Mouse (Mus musculus) layer of hippocampus, adult 6 months (tissue): ENCODE measurements around the gene Rnf212b. TPM values are rescaled to one million over a fixed set of nuclear protein-coding genes. Genes with fewer than 3 reads are reported as not detected.

Source experiments
- long read RNA-seq, 2 experiments: library from polyadenylated mRNA; unstranded; transcript quantifications; one replicate each; pipeline ENCODE4 v2.0.0; 2019 to 2020
- polyA plus RNA-seq: library from polyadenylated mRNA; unstranded; fragments of <200 nt; fragmentation: Nextera tagmentation; gene quantifications from 2 replicates; pipeline ENCODE4 v1.2.3, GENCODE M21; 2021

The Rnf212b gene
- not detected in 2 replicates for polyA plus RNA-seq
- long read RNA-seq, experiment 1, result 0 reads
- long read RNA-seq, experiment 2, result 0 reads

DNA sequence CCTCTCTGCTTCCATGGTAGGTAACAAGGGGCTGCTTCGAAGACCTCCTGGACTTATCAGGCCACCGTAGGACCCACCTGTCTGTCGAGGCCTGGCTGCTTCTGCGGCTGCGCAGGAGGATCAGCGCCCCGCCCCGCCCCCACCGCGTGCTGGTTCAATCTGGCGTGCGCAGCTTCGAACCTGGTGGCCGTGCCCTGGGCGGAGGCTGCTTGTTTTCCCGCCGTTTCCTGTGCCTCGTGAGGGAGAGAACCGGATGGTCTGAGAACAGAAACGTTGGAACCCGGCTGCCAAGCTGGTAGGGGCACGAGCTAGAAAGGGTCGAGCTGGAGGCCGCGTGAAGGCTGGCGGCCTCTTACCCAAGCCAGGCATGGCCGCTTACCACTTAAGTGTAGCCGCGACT, at the start of gene Rnf212b:
Gene Rnf212b, plus strand, starts transcription at position 151 of the 400 bp plus-strand sequence.

DNA sequence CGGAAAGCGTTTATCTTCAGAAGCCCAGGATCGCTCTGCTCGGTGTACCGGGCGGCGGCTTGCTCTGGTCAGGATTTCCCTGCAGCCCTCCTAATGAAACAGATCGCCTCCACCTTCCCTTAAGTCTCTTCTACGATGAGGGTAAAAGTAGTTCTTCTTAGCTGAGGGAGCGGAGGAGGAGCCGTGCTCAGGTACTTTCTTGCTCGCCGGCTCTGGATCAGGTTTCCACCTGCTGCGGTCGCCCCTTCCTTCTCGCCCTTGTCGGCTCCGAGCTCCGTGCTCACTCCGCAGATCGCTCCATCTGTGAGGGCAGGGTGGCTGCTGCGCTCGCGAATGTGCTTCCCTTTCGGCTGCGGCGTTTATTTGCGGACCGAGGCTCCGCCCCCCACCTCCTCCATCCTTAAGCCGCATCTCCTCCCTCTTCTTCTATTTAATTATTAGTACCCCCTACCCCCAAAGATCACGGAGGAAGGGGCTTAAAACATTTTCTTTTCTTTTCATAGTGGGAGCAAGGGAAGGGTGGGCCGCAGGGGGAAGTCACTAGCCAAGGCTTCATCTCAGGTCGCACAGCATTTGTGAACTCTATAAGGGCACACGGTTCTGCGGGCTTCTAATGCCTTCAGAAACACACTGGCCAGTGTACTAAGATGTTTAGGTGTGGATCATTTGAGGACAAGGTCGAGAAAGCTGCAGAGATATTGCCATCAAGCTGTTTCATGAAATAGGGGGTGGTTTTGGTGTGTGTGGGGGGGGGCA, 32.2 kb upstream of the Rnf212b start, which contains the start of gene Slc7a8:
Gene Slc7a8, minus strand, starts transcription at position 337 of the 756 bp plus-strand sequence.

DNA sequence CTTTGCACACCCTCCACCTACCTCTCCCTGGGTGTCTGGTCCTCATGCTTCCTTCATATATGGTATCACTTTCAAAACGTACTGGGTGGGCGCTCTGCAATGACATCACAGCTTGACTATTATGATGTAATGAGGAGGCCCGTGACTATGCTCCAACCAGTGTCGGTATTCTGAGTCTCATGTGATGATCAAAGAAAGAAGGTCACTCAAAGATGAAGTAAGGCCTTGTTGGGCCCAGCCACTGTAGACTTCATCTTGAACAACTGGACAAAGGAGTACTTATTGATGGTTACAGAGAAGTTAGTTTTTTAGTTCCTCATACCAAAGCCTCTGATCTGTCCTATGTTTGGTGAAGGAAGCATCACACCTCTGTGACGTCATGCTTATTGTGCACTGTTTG, 56.9 kb downstream of the Rnf212b start, which contains the start of gene Homez:
Gene Homez, minus strand, starts transcription at position 101 of the 400 bp plus-strand sequence.

DNA sequence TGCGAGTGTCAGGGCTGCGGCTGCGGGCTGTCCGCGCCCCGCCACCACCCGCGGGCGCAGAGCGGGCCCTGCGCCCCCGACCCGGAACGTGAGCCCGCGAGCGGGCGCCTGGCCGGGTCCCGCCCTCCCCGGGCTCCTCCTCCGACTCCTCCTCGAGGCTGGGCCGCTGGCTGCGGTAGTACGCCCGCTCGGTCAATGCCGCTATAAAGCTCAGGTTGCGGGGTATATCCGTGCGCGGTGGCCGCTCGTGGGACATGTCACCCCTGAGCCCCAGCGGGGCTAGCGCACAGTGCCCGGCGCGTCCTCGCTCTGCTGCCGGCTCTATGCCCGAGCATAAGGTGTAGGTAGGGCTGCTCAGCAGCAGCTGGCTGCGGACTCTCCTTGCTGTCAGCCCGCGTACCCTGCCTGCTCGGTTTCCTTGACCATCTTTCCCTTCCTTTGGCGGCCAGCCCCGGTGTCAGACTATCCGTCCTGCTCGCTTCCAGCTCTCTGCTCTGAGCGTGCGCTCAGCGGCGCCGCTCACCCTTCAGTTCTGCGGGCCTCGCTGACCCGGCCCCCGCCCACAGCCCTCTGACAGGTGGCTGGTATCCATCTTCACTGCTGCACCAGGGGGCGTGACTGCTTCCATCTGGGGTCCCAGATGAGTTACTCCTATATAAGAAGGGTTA, 63.2 kb downstream of the Rnf212b start, which contains the start of gene Ppp1r3e:
Gene Ppp1r3e, minus strand, starts transcription at position 503 of the 668 bp plus-strand sequence.

DNA sequence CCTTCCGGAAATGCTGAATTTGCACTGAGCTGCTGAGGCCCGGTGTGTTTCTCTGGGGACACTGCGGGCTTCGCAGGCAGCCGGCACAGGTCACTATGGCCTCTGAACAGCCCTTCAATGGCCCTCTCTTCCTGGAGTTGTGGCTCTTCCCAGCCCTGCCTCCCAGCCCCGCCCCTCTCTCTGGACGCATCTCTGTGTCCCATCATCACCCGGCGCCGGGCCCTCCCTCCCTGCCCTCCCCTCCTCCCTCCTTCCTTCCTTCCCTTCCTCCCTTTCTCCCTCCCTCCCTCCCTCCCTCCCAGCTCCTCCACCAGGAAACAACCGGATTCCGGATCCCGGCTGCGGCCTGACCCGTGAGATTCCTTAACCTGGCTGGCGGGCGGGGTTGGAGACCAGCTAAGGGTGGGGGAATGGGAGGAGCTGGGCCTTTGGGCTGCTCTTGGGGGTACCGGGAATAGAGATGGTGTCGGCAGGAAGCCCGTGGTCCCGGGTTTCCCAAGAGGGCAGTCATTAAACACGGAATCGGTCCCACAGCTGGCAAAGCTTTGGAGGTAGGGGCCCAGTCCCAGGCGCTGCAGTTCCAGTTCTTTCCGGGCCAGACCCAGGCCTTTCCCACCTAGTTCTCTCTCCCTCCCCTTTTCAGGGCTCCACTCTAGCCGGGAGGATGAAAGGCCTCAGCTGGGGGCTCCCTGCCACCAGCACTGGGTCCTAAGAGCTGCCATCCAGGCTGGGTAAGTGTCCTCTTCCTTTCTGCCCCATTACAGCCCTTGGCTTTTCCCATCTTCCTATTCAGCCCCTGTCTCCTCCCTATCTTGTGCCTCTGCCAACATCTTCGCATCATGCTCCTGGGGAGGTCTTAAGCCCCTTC, 69.4 kb downstream of the Rnf212b start, which contains the start of the genes Bcl2l2 and Gm20521:
Gene Bcl2l2, plus strand, starts transcription at position 224 of the 868 bp plus-strand sequence.
Gene Gm20521, plus strand, starts transcription at position 288 of the 868 bp plus-strand sequence.

DNA sequence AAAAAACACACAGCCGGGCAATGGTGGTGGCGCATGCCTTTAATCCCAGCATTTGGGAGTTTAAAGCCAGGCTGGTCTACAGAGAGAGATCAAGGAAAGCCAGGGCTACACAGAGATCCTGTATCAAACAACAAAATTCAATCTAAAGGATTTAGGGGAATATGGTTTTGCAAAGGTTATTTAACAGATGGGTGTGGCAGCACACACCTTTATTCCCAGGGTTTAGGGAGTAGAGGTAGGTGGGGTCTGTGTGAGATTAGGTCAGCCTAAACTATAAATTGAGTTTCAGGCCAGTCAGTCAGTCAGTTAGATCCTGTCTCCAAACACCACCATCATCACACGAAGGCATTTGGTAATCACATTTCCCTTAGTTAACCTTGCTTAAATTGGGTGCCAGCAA, 78.3 kb downstream of the Rnf212b start, which contains the start of gene Pabpn1:
Gene Pabpn1, plus strand, starts transcription at position 301 of the 400 bp plus-strand sequence.

Other genes with a start within 250 kb of the Rnf212b start
- 0.75 and 0.79 TPM in 2 replicates for gene Ajuba, start 236.6 kb upstream of the Rnf212b start, polyA plus RNA-seq
- 1.5 and 2.4 TPM in 2 replicates for gene 4931414P19Rik, start 208.1 kb upstream of the Rnf212b start, polyA plus RNA-seq
- 695 and 703 TPM in 2 replicates for gene Psmb5, start 196.1 kb upstream of the Rnf212b start, polyA plus RNA-seq
- 0.05 and 0.16 TPM in 2 replicates for gene Psmb11, start 192.7 kb upstream of the Rnf212b start, polyA plus RNA-seq
- not detected in 2 replicates for gene Gm17606, start 173.2 kb upstream of the Rnf212b start, polyA plus RNA-seq
- 0.85 and 1.1 TPM in 2 replicates for gene Cdh24, start 172.8 kb upstream of the Rnf212b start, polyA plus RNA-seq
- 45.3 and 57.3 TPM in 2 replicates for gene 1700123O20Rik, start 127.9 kb upstream of the Rnf212b start, polyA plus RNA-seq
- gene Acin1, start 127.2 kb upstream of the Rnf212b start, polyA plus RNA-seq, result 33.5 and 35.4 TPM in 2 replicates
- gene Gm29776, start 115.3 kb upstream of the Rnf212b start, polyA plus RNA-seq, result 0.05 TPM in 1 of 2 replicates, not detected in the other
- gene Cebpe, start 102.0 kb upstream of the Rnf212b start, polyA plus RNA-seq, result not detected in 2 replicates
- gene Slc7a8, start 32.2 kb upstream of the Rnf212b start, polyA plus RNA-seq, result 24.6 and 27.1 TPM in 2 replicates
- gene Homez, start 56.8 kb downstream of the Rnf212b start, polyA plus RNA-seq, result 7.2 and 7.3 TPM in 2 replicates
- gene Ppp1r3e, start 63.4 kb downstream of the Rnf212b start, polyA plus RNA-seq, result 5.0 and 6.8 TPM in 2 replicates
- gene Bcl2l2, start 69.2 kb downstream of the Rnf212b start, polyA plus RNA-seq, result 5.8 TPM in 2 replicates
- not detected in 2 replicates for gene Gm20521, start 69.3 kb downstream of the Rnf212b start, polyA plus RNA-seq
- 15.8 and 16.7 TPM in 2 replicates for gene Pabpn1, start 78.4 kb downstream of the Rnf212b start, polyA plus RNA-seq
- 142 and 162 TPM in 2 replicates for gene Slc22a17, start 99.0 kb downstream of the Rnf212b start, polyA plus RNA-seq
- 2.9 and 3.2 TPM in 2 replicates for gene Efs, start 112.0 kb downstream of the Rnf212b start, polyA plus RNA-seq
- gene Il25, start 118.6 kb downstream of the Rnf212b start, polyA plus RNA-seq, result 0.35 and 0.73 TPM in 2 replicates
- 137 and 147 TPM in 2 replicates for gene Cmtm5, start 122.1 kb downstream of the Rnf212b start, polyA plus RNA-seq
- gene Myh6, start 152.8 kb downstream of the Rnf212b start, polyA plus RNA-seq, result 1.9 and 4.0 TPM in 2 replicates
- not detected in 2 replicates for gene Gm17428, start 162.8 kb downstream of the Rnf212b start, polyA plus RNA-seq
- gene Myh7, start 180.5 kb downstream of the Rnf212b start, polyA plus RNA-seq, result 26.7 and 28.7 TPM in 2 replicates
- 68.5 and 69.0 TPM in 2 replicates for gene Ngdn, start 201.3 kb downstream of the Rnf212b start, polyA plus RNA-seq